Mouse (Mus musculus): ENCODE results near the gene Cdc27.

- TF ChIP-seq POLR2A (IDR thresholded peaks at IDR 0.05; ENCODE audit: extremely low read depth, insufficient read depth, low read length) (no peak), CTCF (IDR thresholded peaks at IDR 0.05; ENCODE audit: extremely low read depth, insufficient read depth, low read length) (no peak)
Measured at GRCm38 (mm10) chr11:104468751-104469268, 81.6 kb downstream of the Cdc27 start, which contains the start of gene Kansl1.
